In genomic region chr9:70926820-70927588, GRCm38 (mm10) we compare ENCODE assay signal across 10 mouse cellular contexts. TPM values are rescaled to one million over a fixed set of nuclear protein-coding genes. Genes with fewer than 3 reads are reported as not detected.
DNase-seq lines count a peak whose midpoint lies in the region; ATAC-seq and TF ChIP-seq lines count a peak whose summit lies in the region.
"Had no signal": no experiment of that assay in that cellular context is flagged by ENCODE, and none has a peak within 500 bp of the region (broad histone marks: within the 10 kb centered on the region; RNA-seq: fewer than 3 reads in every experiment).

No protein-coding gene starts in this region.

- intact Hi-C loops in left cerebral cortex, postnatal 10 days (cut with DNase I), result loop anchor here (10.0 kb wide), 1 partner anchor 252 kb away; the partner anchor contains the start of gene Adam10

- H3K9ac ChIP-seq in liver, postnatal 0 days (replicated peaks), result peak overlapping the region; percentile 61
- no peak overlapping the region for H3K9ac ChIP-seq in midbrain, embryonic 11.5 days (ENCODE audit: low read length)

- no peaks in the 10 kb centered on the region for H3K9me3 ChIP-seq in liver, postnatal 0 days (ENCODE audit: low read length)
- H3K9me3 ChIP-seq in midbrain, embryonic 11.5 days (ENCODE audit: control insufficient read depth, low read length), result no peaks in the 10 kb centered on the region

- peak; percentile 94 for TF ChIP-seq EP300 in liver, postnatal 0 days (IDR thresholded peaks at IDR 0.05; ENCODE audit: low read depth)

- H3K4me3 ChIP-seq in liver, postnatal 0 days (ENCODE audit: low read depth, low read length), result no peak overlapping the region
- H3K4me3 ChIP-seq in midbrain, embryonic 11.5 days (ENCODE audit: low read depth, low read length), result no peak overlapping the region

- H3K27me3 ChIP-seq in liver, postnatal 0 days (ENCODE audit: insufficient read depth, low read length), result no peaks in the 10 kb centered on the region
- no peaks in the 10 kb centered on the region for H3K27me3 ChIP-seq in midbrain, embryonic 11.5 days (ENCODE audit: control insufficient read depth, insufficient read depth, low read length)

- peak overlapping the region; percentile 39 for H3K4me2 ChIP-seq in liver, postnatal 0 days (ENCODE audit: low read depth, low read length)
- H3K4me2 ChIP-seq in midbrain, embryonic 11.5 days, result no peak overlapping the region

- no peaks in the 10 kb centered on the region for H3K36me3 ChIP-seq in liver, postnatal 0 days (replicated peaks; ENCODE audit: insufficient read depth, low read length)
- no peaks in the 10 kb centered on the region for H3K36me3 ChIP-seq in midbrain, embryonic 11.5 days (ENCODE audit: control insufficient read depth, insufficient read depth, low read length)

- WGBS in liver, postnatal 0 days (ENCODE audit: insufficient replicate concordance), result 48% methylated on average over 6 of the region's 6 CpGs
- WGBS in midbrain, embryonic 11.5 days, result 77% methylated on average over 6 of the region's 6 CpGs

- peak overlapping the region; percentile 94 for H3K27ac ChIP-seq in liver, postnatal 0 days (ENCODE audit: low read depth)
- no peak overlapping the region for H3K27ac ChIP-seq in midbrain, embryonic 11.5 days (ENCODE audit: low read depth, low read length)

- ATAC-seq in liver, postnatal 0 days, result peak; percentile 81
- ATAC-seq in midbrain, embryonic 11.5 days (ENCODE audit: low FRiP score), result no peak

- peak; percentile 26; the same call in 1 of the 2 replicates for TF ChIP-seq CTCF in liver, postnatal 0 days (IDR thresholded peaks at IDR 0.05; ENCODE audit: low read depth)

- peak; percentile 15 for DNase-seq in embryo, embryonic 10.5 days (ENCODE audit: low spot score)
- no peak for DNase-seq in embryo, embryonic 10 days (ENCODE audit: low spot score)
- peak; percentile 18 for DNase-seq in urinary bladder, postnatal 25 days (ENCODE audit: low spot score)
- DNase-seq in urinary bladder, adult 2 months (ENCODE audit: low spot score), result no peak
- DNase-seq in liver, postnatal 0 days, result peak; percentile 65
- peak; percentile 70 for DNase-seq in yolk sac, embryonic 10.5 days (ENCODE audit: low spot score)
- no peak for DNase-seq in left cerebral cortex, postnatal 10 days (ENCODE audit: extremely low spot score in 1 of 2, low spot score in 2 of 2)
- no peak for DNase-seq in midbrain, embryonic 11.5 days (ENCODE audit: low spot score, missing footprints)
- DNase-seq: left cerebral cortex, postnatal 4 days; thymus, adult 2 months had no signal

- peaks cover 64% of the 10 kb centered on the region for H3K4me1 ChIP-seq in liver, postnatal 0 days (ENCODE audit: insufficient read depth)
- no peaks in the 10 kb centered on the region for H3K4me1 ChIP-seq in midbrain, embryonic 11.5 days (ENCODE audit: control insufficient read depth, insufficient read depth, low read length)

RNA-seq across cellular contexts. Expression of gene Lipc, which starts 25.0 kb away (rescaled TPM):
- 0.81 and 0.94 TPM in 2 replicates for polyA plus RNA-seq in urinary bladder, adult 2 months (2012; rRNA removed)
- 104 and 108 TPM in 2 replicates for polyA plus RNA-seq in liver, postnatal 0 days (2015; fragmentation: Nextera tagmentation; extraction: Ambion mirVana)
- under 1 TPM; 0.41 to 0.45 TPM for total RNA-seq in left cerebral cortex, postnatal 10 days (2021)
- polyA plus RNA-seq in midbrain, embryonic 11.5 days (2014; fragmentation: Nextera tagmentation; extraction: Ambion mirVana), result not detected in 2 replicates
- total RNA-seq: left cerebral cortex, postnatal 4 days had no signal

Comparison
In these comparisons a context has a peak if more than half of its experiments do, and no peak if none do; other contexts are left out.
1. DNase-seq: peak in embryo, embryonic 10.5 days (single experiment), urinary bladder, postnatal 25 days (single experiment), liver, postnatal 0 days (single experiment) and yolk sac, embryonic 10.5 days (single experiment); none in embryo, embryonic 10 days (single experiment), urinary bladder, adult 2 months (single experiment), left cerebral cortex, postnatal 10 days (0 of 2) and midbrain, embryonic 11.5 days (single experiment).
2. RNA of gene Lipc, which starts 25.0 kb away (polyA plus RNA-seq): 104 to 108 TPM in liver, postnatal 0 days; 0.81 to 0.94 TPM in urinary bladder, adult 2 months and not detected in midbrain, embryonic 11.5 days; every median in the first group is over 10 times any median in the second.